Mouse (Mus musculus): Measurements from ENCODE around the gene Fars2. TPM values are rescaled to one million over a fixed set of nuclear protein-coding genes. Genes with fewer than 3 reads are reported as not detected.
A peak's percentile ranks its signal among the peaks of the same experiment; 100 is the strongest.

The Fars2 gene
- polyA plus RNA-seq, 1 experiment from 2014 or later, result 26.5 TPM

DNA sequence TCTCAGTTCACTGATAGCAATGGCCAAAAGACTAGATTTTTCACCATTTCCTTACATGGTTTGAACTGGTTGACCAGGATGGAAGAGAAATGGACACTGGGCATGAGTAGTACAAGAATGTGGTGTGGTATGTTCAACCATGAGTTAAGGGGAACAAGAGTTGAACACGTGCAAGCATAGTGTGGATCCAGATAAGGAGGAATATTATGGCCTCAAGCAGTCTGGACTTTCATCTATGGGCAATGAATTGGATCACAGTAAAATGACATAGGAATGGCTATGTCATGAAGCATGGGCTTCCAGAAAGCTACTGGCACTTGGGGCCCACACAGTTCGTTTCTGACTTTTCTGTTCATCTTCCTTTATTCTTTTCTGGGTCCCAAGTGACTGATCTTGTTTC is 168.0 kb downstream of the Fars2 start:
- peak overlapping the region; percentile 35; the same call in 1 of the 2 replicates for H3K27ac ChIP-seq
- no peak for DNase-seq (ENCODE audit: extremely low spot score, low spot score)
- H3K9me3 ChIP-seq, result no peaks in the 10 kb centered on the region
- no peaks in the 10 kb centered on the region for H3K36me3 ChIP-seq (replicated peaks)
- whole genome bisulfite sequencing, result 90% methylated on average over 2 of the region's 2 CpGs
- H3K27me3 ChIP-seq (ENCODE audit: poor library complexity, severe bottlenecking), result peaks cover 60% of the 10 kb centered on the region
- H3K4me3 ChIP-seq, result no peak overlapping the region
- peaks cover 47% of the 10 kb centered on the region for H3K4me1 ChIP-seq

DNA sequence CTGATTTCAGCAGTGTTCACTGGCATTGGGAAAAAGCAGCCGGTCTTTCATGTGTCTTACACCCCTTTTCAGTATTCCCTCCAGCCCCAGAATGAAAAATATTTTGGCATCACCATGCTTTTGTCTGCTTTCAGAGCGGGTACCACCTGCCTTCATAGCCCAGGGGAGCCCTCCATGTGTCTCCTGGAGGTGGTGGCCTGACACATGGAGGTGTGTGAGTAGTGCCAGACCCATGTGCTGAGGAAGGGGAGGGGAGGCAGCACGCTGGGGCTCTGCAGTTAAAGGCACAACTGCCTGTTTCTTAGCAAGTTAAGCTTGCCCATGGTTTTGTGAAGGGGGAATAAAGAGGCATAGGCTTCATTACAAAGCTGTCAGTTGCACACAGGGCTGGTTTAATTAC is 176.3 kb downstream of the Fars2 start:
- WGBS, result 75% methylated on average over 3 of the region's 3 CpGs
- no peaks in the 10 kb centered on the region for H3K9me3 ChIP-seq
- no peak overlapping the region for H3K4me3 ChIP-seq
- H3K36me3 ChIP-seq (replicated peaks), result no peaks in the 10 kb centered on the region
- peaks cover 5% of the 10 kb centered on the region; the same call in 1 of the 2 replicates for H3K27me3 ChIP-seq (ENCODE audit: poor library complexity, severe bottlenecking)
- DNase-seq (ENCODE audit: extremely low spot score, low spot score), result no peak
- H3K4me1 ChIP-seq, result peaks cover 50% of the 10 kb centered on the region
- peak overlapping the region; percentile 73; the same call in 1 of the 2 replicates for H3K27ac ChIP-seq

DNA sequence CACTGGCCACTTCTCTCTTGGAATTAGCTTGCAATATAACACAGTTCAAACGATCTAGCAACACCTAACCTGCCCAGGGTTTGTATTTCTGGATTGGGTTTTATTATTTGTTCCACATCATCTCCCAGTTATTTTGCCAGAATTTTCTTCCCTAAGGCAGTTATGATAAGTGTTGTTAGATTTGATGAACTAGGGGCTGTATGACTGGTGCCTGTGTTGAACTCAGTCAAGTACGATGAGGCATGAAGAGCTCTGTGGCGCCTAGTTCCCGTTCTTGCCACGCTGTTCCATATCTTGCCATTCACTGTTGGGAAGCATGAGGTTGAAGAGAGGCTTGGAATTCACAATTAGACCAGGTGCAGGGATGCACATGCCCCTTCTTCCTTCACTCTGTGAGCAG is 177.3 kb downstream of the Fars2 start:
- WGBS, result 86% methylated on average over 5 of the region's 5 CpGs
- H3K36me3 ChIP-seq (replicated peaks), result no peaks in the 10 kb centered on the region
- peak overlapping the region; percentile 51; the same call in 1 of the 2 replicates for H3K27ac ChIP-seq
- H3K9me3 ChIP-seq, result no peaks in the 10 kb centered on the region
- H3K4me1 ChIP-seq, result peaks cover 54% of the 10 kb centered on the region
- H3K27me3 ChIP-seq (ENCODE audit: poor library complexity, severe bottlenecking), result peaks cover 2% of the 10 kb centered on the region; the same call in 1 of the 2 replicates
- no peak for DNase-seq (ENCODE audit: extremely low spot score, low spot score)
- H3K4me3 ChIP-seq, result no peak overlapping the region

DNA sequence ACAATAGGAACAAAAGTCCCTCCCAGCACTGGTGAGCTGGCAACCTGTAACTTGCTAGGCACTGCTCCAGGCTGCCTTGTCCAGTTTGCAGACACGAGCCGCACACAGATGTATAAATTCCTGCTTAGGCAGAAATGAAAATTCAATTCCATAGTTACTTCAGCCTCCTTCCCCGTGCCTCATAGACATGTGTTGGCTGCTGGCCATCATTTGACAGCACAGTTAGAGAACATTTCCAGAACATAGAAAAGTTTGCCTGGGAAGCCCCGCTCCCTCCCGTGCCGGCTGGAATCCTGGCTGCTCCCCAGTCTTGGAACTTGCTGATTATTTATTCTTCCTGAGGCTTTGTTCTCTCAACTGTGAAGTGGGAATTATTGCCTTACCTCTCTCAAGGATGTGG is 178.6 kb downstream of the Fars2 start:
- no peak overlapping the region for H3K4me3 ChIP-seq
- peak overlapping the region; percentile 65; the same call in 1 of the 2 replicates for H3K27ac ChIP-seq
- H3K27me3 ChIP-seq (ENCODE audit: poor library complexity, severe bottlenecking), result no peaks in the 10 kb centered on the region
- H3K4me1 ChIP-seq, result peaks cover 52% of the 10 kb centered on the region
- H3K36me3 ChIP-seq (replicated peaks), result no peaks in the 10 kb centered on the region
- no peak for DNase-seq (ENCODE audit: extremely low spot score, low spot score)
- no peaks in the 10 kb centered on the region for H3K9me3 ChIP-seq
- WGBS, result 48% methylated on average over 6 of the region's 6 CpGs

DNA sequence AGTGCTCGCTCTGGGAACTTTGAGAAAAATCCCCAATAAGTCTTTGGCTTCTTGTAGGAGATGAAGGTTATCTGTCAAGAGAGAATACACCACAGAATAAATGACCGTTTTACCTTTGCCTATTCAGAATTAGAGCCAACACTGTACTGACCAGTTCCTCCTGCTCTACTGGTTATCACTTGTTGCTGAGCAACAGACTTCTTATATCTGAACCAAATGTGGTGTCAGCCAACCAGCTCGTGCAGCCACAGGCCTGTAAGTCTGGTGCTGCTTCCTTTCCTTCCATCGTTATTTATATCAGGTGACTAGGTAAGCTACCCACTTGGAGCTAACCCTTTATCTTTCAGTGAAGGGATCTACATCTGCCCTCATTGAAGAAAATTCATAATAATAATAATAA is 179.4 kb downstream of the Fars2 start:
- no peak overlapping the region for H3K4me3 ChIP-seq
- 86% methylated on average over 4 of the region's 4 CpGs for WGBS
- DNase-seq (ENCODE audit: extremely low spot score, low spot score), result no peak
- H3K9me3 ChIP-seq, result no peaks in the 10 kb centered on the region
- no peaks in the 10 kb centered on the region for H3K27me3 ChIP-seq (ENCODE audit: poor library complexity, severe bottlenecking)
- H3K4me1 ChIP-seq, result peaks cover 52% of the 10 kb centered on the region
- no peak overlapping the region for H3K27ac ChIP-seq
- H3K36me3 ChIP-seq (replicated peaks), result no peaks in the 10 kb centered on the region

DNA sequence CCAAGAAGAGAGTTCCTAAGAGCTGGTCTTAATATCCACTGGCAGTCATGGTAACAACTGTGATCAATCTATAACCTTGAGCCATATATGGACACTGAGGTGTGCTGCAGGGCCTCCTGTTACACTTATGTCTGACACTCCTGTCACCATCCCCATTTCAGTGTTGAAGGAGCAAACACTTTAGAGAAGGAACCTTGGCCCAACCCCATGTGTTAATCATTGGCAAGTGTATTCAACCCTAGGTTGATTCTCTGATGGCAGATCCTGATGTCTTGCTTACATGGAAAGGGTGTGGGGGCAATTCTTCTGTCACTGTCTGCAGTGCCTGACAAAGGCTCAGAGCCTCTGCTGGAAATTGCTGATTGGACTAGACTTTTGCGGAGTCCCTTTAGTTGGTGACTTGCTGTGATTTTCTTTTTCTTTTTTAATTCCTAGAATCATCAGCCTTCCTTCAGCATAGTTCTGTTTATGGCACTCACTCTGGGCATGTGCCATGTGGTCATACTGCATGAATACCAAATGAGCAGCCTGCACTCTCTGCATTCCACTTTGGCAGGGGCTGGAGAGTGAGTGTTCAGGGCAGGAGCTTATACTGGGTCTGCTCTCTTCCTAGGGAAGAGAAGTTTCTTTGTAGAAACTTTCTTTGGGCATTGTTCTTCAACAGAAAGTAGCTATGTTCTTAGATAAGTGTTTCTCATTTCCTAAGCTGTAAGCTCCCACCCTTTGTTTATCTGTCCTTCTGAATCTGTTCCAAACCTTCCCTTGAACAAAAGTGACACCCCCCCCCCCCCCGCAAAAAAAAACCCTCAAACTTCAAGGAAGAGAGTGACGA is 181.0 kb downstream of the Fars2 start:
- H3K4me1 ChIP-seq, result peaks cover 52% of the 10 kb centered on the region
- H3K27me3 ChIP-seq (ENCODE audit: poor library complexity, severe bottlenecking), result no peaks in the 10 kb centered on the region
- peak overlapping the region; percentile 40; the same call in 1 of the 2 replicates for H3K27ac ChIP-seq
- no peak for DNase-seq (ENCODE audit: extremely low spot score, low spot score)
- H3K4me3 ChIP-seq, result no peak overlapping the region
- 50% methylated on average over 3 of the region's 3 CpGs for WGBS
- H3K9me3 ChIP-seq, result no peaks in the 10 kb centered on the region
- no peaks in the 10 kb centered on the region for H3K36me3 ChIP-seq (replicated peaks)

DNA sequence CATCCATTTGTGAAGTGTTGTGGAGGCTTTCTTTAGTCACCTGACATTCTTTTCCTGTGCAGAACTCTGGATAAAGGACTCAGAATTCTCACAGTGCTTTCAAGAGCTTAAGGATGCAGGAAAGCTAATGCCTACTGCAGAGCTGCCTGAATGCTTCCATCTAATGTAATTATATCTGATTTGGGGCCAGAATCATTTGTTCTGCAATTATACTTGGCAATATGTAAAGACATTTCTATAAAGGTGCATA is 181.5 kb downstream of the Fars2 start:
- Histone ChIP-seq H3K27ac (0 out of 2 replicates have a peak overlapping the region, but pooled peaks have one; percentile 36), H3K27me3 (ENCODE audit: poor library complexity, severe bottlenecking) (no peaks in the 10 kb centered on the region), H3K9me3 (no peaks in the 10 kb centered on the region), H3K4me3 (no peak overlapping the region), H3K4me1 (peaks cover 47% of the 10 kb centered on the region), H3K36me3 (replicated peaks) (no peaks in the 10 kb centered on the region)
- DNase-seq (ENCODE audit: extremely low spot score, low spot score), result no peak

DNA sequence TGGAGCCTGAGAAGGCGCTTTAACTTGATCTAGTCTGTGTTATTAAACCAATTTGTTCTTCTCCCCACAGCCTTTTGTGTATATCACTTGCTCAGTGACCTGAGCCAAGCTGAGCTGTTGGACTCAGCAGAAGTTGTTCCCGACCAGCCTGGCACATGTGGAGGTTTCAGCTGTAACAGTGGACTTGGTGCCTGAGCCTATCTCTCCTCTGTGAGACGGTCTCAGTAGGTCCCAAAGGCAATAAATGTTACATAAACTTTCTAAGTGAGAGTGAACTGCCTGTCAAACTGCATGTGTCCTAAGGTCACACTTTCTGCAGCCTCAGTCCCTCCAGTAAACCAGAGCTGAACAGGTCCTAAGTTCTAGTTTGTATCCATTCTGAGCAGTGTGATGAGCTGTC is 185.6 kb downstream of the Fars2 start:
- Histone ChIP-seq H3K4me1 (peaks cover 13% of the 10 kb centered on the region), H3K9me3 (no peaks in the 10 kb centered on the region), H3K4me3 (no peak overlapping the region), H3K36me3 (replicated peaks) (no peaks in the 10 kb centered on the region), H3K27me3 (ENCODE audit: poor library complexity, severe bottlenecking) (no peaks in the 10 kb centered on the region), H3K27ac (no peak overlapping the region)
- no peak for DNase-seq (ENCODE audit: extremely low spot score, low spot score)
- 88% methylated on average over 3 of the region's 3 CpGs for WGBS

DNA sequence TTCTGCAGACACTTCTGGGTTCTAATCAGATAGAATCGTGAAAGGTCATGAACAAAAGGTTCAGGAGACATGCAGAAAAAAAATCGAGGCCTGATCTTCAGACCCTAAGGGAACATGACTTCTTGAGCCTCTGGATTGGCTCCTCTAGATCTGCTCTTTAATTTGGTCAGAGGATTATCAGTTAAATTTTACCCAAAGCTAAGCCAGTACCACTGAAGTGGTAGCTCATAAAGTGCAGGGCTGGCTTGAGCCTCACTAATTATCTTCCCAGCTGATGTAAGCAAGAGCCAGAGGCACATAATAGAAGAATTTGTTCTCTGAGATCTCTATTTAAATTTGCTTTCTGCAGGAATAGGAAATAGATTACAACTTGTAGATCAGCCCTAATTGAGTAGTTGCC is 188.1 kb downstream of the Fars2 start:
- Histone ChIP-seq H3K27me3 (ENCODE audit: poor library complexity, severe bottlenecking) (no peaks in the 10 kb centered on the region), H3K36me3 (replicated peaks) (no peaks in the 10 kb centered on the region), H3K27ac (no peak overlapping the region), H3K4me1 (peaks cover under 1% of the 10 kb centered on the region; the same call in 1 of the 2 replicates), H3K9me3 (no peaks in the 10 kb centered on the region), H3K4me3 (no peak overlapping the region)
- no peak for DNase-seq (ENCODE audit: extremely low spot score, low spot score)
- 77% methylated on average over 2 of the region's 2 CpGs for WGBS

DNA sequence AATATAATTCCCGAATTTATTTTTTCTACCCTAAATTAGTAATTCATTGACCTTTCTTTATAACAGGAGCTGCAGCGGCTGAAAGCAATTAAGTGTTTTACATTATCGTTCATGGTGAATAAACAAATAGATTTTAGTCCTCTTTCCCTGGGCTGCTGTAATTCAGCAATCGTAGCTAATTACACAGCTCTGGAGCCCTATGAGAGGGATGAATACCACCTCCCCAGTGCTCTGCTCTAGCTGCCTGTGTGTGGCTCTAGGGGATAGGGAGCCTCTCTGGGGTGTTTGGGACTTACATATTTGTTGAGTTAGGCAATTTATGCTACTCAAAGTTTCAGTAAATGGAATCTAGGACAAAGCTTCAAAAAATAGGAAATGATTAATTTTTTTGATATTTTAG is 190.2 kb downstream of the Fars2 start:
- H3K4me1 ChIP-seq, result peaks cover 8% of the 10 kb centered on the region; the same call in 1 of the 2 replicates
- no peak for DNase-seq (ENCODE audit: extremely low spot score, low spot score)
- 84% methylated on average over 4 of the region's 4 CpGs for WGBS
- H3K27ac ChIP-seq, result no peak overlapping the region
- no peaks in the 10 kb centered on the region for H3K36me3 ChIP-seq (replicated peaks)
- H3K4me3 ChIP-seq, result no peak overlapping the region
- H3K27me3 ChIP-seq (ENCODE audit: poor library complexity, severe bottlenecking), result no peaks in the 10 kb centered on the region
- H3K9me3 ChIP-seq, result no peaks in the 10 kb centered on the region

DNA sequence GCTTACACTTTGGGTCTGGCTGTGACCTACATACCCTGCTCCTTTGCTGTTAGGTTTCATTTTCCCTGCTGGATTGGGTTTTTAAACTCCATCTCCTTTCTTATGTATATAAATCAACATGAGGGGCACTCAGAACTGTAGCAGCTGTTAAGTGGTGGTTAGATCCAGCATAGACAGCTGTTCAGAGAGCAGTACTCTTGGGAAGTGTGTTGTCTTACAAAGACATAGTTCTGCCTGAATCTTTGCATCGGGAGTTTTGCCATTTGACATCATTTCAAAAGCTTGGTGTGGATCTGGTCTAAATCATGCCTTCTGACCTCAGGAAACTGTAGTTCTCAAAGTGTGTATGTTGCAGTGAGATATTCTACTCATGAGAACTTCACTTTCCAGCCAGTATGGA is 191.9 kb downstream of the Fars2 start:
- H3K4me1 ChIP-seq, result peaks cover 8% of the 10 kb centered on the region; the same call in 1 of the 2 replicates
- no peaks in the 10 kb centered on the region for H3K36me3 ChIP-seq (replicated peaks)
- no peak overlapping the region for H3K4me3 ChIP-seq
- no peaks in the 10 kb centered on the region for H3K9me3 ChIP-seq
- H3K27me3 ChIP-seq (ENCODE audit: poor library complexity, severe bottlenecking), result no peaks in the 10 kb centered on the region
- no peak overlapping the region for H3K27ac ChIP-seq
- no peak for DNase-seq (ENCODE audit: extremely low spot score, low spot score)
- WGBS, result 84% methylated on average over 1 of the region's 1 CpGs

DNA sequence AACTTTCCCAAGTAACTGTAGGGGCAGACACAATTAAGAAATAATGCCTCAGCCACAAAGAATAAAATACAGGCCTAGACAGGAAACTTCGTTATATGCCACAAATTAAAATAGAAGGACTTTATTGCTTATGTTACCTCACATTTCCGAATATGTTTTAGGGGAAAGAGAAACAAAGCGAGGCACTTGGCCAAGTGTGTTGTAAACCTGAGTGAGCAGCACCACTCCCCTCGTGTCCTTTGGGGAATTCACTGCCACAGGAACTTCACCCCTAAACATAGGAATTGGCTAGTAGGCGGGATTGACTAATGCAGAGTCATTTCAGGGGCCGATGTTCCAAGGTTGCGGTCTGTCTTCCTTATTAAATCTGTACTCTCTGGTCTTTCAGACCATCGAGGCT is 197.0 kb downstream of the Fars2 start:
- Histone ChIP-seq H3K4me1 (peaks cover 11% of the 10 kb centered on the region; the same call in 1 of the 2 replicates), H3K9me3 (no peaks in the 10 kb centered on the region), H3K36me3 (replicated peaks) (no peaks in the 10 kb centered on the region), H3K27ac (no peak overlapping the region), H3K27me3 (ENCODE audit: poor library complexity, severe bottlenecking) (no peaks in the 10 kb centered on the region), H3K4me3 (no peak overlapping the region)
- WGBS, result 88% methylated on average over 8 of the region's 8 CpGs
- DNase-seq (ENCODE audit: extremely low spot score, low spot score), result no peak

DNA sequence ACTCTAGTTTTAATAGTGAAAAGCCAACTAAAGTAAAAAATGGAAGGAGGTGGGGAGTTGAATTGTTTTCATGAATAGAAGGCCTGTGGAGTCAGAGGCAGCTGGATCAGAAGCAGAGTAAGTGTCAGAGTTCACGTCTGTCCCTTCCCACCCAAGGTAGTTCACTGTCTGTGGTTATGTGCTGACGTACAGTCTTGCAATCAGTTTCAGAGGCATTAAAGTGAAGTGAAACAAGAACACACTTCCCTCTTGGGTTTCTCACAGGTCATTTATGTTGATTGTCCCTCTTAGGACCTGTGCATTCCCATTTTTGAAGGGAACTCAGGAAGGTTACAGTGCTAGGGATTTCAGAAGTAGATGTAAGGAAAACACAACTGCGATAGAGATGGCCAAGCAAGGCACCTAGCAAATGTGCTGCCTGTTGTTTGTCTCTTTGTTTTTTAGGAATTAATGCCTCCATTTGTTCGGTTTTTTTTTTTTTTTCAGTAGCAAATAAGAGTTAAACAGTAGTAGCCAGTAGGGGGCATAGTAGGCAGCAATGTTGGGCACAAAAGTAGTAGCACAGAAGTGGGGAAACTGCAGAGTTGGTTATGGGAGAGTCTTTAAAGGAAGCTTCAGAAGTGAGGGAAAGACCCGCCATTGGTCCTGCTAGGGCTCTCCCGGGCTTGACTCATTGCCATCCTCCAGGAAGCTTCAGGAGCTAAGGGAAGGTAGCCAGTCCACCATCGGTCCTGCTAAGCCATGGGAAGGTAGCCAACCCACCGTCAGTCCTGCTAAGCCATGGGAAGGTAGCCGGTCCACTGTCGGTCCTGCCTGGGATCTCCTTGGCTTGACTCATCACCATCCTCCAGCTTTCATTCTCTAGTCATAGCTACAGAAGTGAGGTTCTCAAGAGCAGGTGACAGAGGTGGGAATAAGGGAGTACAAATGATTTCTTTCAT is 197.9 kb downstream of the Fars2 start:
- H3K4me3 ChIP-seq, result no peak overlapping the region
- DNase-seq (ENCODE audit: extremely low spot score, low spot score), result no peak
- WGBS, result 89% methylated on average over 10 of the region's 10 CpGs
- H3K36me3 ChIP-seq (replicated peaks), result no peaks in the 10 kb centered on the region
- H3K4me1 ChIP-seq, result peaks cover 11% of the 10 kb centered on the region; the same call in 1 of the 2 replicates
- no peaks in the 10 kb centered on the region for H3K27me3 ChIP-seq (ENCODE audit: poor library complexity, severe bottlenecking)
- no peak overlapping the region for H3K27ac ChIP-seq
- no peaks in the 10 kb centered on the region for H3K9me3 ChIP-seq
